Mouse (Mus musculus): ENCODE measurements around the gene Dhx57. TPM values are rescaled to one million over a fixed set of nuclear protein-coding genes. Genes with fewer than 3 reads are reported as not detected.
"Not testable (repeated sequence)": the region's sequence is repeated elsewhere in the genome, so short reads cannot be mapped to it uniquely, and the experiment has no call there.

Gene Dhx57
- total RNA-seq, 2 experiments from 2014 or later = 41.8 to 41.9 TPM

DNA sequence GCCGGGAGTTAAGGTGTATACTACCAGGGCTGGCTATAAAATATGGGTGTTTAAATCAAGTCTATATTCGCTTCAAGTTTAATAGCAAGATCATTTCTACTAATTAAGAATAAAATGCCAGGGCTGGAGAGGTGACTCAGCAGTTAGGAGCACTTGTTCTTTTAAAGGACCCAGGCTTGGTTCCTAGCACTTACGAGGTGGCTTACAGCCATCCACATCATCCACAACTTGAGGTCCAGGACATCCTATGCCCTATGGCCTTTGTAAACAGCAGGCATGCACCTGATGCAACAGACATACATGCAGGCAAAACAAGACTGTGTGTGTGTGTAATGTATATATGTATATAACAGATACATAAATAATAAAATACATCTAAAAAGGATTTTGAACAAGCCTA lies 22.1 kb downstream of the Dhx57 start:
- intact Hi-C loops (cut with DNase I) = no loop called here

DNA sequence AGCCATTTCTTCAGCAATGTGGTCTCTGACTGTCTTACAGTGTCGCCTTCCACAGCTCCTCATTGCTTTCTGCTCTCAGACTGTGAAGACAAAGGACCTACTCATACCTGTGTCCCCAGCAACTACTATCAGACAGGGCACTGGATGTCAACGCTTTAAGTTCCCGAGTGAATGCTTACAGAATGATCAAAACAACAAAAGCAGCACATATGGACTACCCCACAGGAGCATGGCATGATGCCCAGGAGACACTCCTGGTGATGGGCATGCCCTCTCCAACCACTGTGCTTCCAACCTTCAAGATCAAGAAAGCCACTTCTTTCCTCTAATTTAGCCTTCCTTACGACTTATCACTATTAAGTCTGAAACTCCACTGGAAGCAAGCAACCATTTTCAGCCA lies 23.2 kb downstream of the Dhx57 start:
- intact Hi-C loops (cut with DNase I) = no loop called here
- DNase-seq (ENCODE audit: low spot score in 2 of 2) = no peak

More for the DNA sequence above, 22.1 kb downstream of the Dhx57 start:
- DNase-seq (ENCODE audit: low spot score in 2 of 2) = no peak

DNA sequence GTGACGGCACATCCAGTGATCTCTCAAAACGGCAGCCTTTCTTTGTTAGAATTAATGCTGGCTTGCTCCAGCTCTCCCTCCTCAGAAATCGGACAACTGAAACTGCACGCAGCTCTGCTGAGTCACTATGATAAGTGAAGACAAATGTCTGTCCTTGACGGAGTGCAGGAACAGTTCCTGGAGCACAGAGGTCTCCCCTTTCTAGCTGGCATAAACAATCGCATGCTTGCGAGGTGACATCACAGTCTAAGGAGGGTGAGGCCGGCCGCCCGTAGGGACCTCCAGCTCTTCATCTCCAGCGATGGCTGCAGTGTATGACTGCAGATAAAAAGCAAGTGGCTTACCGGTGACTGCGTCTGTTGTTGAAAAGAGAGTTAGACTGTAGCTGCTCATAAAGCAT lies 35.1 kb downstream of the Dhx57 start:
- intact Hi-C loops (cut with DNase I) = no loop called here
- no peak for DNase-seq (ENCODE audit: low spot score in 2 of 2)

DNA sequence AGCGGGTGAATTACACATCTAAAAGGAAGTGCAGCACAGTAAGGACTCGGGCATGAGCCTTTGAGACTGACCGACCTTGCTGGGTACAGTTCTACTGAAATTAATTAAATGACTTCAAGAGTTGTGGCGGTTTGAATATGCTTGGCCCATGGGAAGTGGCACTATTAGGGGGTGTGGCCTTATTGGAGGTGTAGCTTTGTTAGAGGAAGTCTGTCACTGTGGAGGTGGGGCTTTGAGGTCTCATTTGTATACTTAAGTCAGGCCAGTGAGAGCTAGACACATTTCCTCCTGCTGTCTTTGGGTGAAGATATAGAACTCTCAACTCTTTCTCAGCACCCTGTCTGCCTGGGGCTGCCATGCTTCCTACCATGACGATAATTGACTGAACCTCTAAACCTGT lies 35.9 kb downstream of the Dhx57 start:
- intact Hi-C loops (cut with DNase I) = no loop called here
- DNase-seq (ENCODE audit: low spot score in 2 of 2) = no peak

DNA sequence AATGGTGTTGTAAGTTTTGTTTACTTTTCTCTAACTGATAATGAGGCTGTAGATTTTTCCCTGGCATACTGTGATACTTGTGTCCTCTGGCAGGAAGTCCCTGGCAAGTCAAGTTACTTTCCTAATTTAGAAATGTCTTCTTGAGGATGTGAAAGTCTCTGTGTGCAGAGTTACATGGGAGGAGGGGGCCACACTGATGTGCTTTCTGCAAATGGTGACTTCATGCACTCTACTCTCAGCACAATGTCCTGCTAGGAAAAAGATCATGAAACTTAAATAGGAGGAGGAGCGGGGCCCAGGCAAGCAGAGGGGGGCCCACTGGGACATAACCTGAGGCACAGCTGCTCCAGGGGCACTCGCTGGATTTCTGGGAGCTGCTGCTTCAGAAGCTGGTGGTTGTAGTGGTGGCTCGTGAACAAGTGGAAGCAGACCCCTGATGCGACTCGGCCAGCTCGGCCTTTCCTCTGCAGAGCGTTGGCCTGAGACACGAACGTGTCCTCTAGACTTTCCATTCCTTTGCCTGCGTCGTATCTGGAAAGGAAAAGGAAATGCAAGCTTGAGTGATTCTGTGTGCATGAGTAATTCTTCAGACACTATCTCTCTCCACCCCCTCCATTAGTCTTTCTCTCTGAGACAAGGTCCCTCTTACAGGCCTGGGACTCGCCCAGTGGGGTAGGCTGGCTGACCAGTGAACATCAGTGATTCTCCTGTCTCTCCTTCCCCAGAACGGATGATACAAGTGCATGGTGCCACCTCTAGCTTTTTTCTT lies 37.3 kb downstream of the Dhx57 start:
- intact Hi-C loops (cut with DNase I) = no loop called here
- no peak for DNase-seq (ENCODE audit: low spot score in 2 of 2)

DNA sequence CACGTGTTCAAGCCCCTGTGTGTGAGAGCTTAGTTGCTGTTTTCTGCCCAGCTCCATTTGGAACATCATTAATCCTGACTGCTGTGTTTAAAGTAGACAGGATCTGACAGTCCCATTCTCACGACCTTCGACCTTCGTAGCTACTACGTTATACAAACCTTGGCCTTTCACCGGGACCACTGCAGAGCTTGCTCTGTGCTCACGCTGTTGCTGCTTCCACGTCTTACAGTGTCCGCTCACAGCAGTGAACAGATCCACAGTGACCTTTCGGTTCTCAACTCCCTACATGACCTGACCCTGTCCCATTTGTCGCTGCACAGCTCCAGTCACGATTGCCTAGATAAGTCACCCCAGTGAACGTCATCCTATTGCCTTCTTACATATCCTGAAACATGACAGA lies 47.2 kb downstream of the Dhx57 start:
- no peak for DNase-seq (ENCODE audit: low spot score in 2 of 2)
- intact Hi-C loops (cut with DNase I) = no loop called here

DNA sequence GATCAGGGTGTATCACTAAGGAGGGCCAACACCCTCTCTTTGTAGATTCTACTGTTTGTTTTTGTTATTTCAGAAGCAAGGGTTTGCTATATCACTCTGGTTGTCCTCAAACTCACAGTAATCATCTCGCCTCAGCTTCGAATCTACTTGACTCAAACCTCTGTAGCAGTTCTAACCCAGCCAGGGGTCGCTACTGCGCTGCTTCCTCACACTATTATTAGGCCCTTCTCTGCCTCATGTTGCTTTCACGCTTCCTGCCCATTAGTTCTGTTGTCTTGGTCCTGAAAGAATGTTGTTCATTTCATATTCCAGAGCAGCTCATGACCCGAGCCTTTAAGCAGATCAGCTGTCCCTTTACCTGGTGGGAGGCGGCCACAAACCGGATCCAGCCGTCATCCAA lies 48.7 kb downstream of the Dhx57 start:
- intact Hi-C loops (cut with DNase I) = no loop called here

DNA sequence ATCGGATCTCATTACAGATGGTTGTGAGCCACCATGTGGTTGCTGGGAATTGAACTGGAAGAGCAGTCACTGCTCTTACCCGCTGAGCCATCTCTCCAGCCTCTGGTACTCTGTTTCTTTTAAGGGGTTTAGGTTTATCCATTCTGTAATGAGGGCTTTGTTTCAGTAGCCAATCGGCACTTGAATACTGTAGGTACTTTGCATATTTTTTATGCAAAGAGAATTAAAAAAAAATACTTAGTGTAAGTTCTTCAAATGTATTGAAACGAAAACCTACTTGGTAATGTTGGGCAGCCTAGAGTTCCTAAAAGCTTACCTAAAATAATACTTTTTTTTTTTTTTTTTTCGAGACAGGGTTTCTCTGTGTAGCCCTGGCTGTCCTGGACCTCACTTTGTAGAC lies 52.8 kb downstream of the Dhx57 start:
- intact Hi-C loops (cut with DNase I) = no loop called here
- DNase-seq (ENCODE audit: low spot score in 2 of 2) = no peak

More for the DNA sequence above, 48.7 kb downstream of the Dhx57 start:
- no peak for DNase-seq (ENCODE audit: low spot score in 2 of 2)

DNA sequence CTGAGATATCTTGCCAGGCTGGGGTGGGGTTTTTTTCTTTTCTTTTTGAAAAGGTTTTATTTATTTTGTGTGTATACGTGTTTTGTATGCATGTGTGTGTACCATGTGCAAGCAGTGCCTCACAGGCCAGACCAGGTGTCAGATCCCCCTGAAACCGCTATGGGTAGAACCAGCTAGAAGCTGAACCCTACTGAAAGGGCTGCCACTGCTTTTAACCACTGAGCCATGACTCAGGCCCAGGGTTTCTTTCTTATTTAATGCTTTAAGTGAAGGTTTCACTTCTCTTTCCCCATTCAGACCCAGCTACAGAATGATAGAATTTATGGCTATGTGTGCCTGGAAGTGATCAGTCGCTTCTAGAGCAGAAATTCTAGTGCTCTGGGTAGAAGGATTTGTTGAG lies 53.5 kb downstream of the Dhx57 start:
- intact Hi-C loops (cut with DNase I) = no loop called here
- no peak for DNase-seq (ENCODE audit: low spot score in 2 of 2)

DNA sequence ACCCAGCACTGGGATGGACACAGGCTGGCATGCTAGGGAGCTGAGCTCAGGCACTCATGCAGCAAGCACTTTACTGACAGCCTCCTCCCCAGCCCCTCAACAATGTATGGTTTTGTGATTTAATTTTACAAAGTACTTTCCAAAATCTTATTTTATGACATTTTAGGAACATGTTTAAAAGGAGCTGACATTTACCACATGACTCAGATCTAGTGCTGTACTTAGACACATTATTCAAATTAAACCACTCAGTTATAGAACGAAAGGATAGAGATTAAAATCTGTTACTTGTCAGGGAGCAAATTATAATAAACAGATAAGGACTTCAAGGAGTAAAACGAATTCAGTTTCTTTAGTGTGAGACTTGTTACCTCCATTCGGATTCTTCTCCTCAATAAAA lies 54.8 kb downstream of the Dhx57 start:
- intact Hi-C loops (cut with DNase I) = no loop called here
- peak in 1 of 2 experiments; percentile 48 for DNase-seq (ENCODE audit: low spot score in 2 of 2)

DNA sequence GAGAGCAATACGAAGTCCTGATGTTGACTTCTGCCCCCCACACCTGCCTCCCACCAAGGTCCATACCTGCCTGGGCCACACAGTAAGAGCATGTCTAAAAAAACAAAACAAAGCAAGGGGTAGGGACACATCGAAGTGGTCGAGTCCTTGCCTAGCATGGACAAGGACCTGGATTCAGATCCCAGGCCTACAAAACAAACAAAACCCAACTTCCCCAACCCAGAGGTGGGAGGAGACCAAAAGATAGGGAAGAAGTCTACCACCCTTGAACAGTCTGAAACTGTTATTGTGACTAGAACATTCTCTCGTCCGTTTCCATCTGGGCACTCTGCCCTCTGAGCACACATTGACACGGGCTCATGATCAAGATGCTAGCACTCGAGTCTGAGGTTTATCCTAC lies 55.9 kb downstream of the Dhx57 start:
- intact Hi-C loops (cut with DNase I) = no loop called here

DNA sequence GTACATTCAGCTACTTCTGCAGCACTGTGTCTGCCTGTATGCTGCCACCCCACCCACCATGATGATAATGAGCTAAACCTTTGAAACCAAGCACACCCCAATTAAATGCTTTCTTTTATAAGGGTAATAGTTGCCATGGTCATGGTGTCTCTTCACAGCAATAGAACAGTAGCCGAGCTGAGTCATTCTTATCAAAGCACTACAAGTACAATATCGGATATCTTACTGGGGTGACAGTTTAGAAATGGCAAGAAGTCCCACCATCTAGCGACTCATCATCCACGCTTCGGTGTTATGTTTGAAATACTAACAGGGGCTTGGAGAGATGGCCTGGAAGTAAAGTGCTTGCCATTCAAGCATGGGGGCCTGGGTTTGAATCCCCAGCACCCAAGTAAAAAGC lies 56.4 kb downstream of the Dhx57 start:
- DNase-seq (ENCODE audit: low spot score in 2 of 2) = no peak
- intact Hi-C loops (cut with DNase I) = no loop called here

More for the DNA sequence above, 55.9 kb downstream of the Dhx57 start:
- DNase-seq (ENCODE audit: low spot score in 2 of 2) = no peak

DNA sequence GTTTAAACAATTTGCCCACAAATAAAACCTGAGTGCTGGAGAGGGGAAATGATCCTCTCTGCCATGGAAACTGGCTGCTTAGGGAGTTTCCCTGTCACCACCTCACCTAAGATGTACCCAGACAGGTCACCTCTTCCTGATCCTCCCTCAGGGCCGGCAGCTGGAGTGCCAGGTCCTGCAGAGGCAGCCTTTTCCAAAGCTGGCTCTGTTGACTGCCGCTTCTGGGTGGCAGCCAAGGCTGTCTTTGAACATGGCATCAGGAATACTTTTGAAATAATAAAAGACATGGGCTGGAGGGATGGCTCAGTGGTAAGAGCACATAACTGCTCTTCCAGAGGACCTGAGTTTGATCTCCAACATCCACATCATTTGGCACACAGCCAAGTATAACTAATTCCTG lies 60.9 kb downstream of the Dhx57 start:
- DNase-seq (ENCODE audit: low spot score in 2 of 2) = no peak

DNA sequence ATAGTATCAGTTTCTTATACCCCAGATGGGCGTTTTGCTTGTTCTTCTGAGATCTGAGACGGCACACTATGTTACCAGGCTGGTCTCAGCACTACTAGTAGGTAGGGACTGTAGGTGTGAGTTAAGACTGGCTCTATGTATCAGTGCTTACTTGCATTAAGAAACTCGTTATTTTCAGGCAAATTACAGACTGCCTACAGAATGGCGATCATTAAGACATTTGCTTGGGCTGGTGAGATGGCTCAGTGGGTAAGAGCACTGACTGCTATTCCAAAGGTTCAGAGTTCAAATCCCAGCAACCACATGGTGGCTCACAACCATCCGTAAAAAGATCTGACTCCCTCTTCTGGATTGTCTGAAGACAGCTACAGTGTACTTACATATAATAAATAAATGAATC lies 65.1 kb downstream of the Dhx57 start:
- intact Hi-C loops (cut with DNase I) = loop anchor here (2.0 kb wide), 1 partner anchor 18 kb away; the partner anchor contains the start of genes Srsf7 and Ttc39d
- DNase-seq (ENCODE audit: low spot score in 2 of 2) = not testable (repeated sequence)

More for the DNA sequence above, 60.9 kb downstream of the Dhx57 start:
- intact Hi-C loops (cut with DNase I) = no loop called here

DNA sequence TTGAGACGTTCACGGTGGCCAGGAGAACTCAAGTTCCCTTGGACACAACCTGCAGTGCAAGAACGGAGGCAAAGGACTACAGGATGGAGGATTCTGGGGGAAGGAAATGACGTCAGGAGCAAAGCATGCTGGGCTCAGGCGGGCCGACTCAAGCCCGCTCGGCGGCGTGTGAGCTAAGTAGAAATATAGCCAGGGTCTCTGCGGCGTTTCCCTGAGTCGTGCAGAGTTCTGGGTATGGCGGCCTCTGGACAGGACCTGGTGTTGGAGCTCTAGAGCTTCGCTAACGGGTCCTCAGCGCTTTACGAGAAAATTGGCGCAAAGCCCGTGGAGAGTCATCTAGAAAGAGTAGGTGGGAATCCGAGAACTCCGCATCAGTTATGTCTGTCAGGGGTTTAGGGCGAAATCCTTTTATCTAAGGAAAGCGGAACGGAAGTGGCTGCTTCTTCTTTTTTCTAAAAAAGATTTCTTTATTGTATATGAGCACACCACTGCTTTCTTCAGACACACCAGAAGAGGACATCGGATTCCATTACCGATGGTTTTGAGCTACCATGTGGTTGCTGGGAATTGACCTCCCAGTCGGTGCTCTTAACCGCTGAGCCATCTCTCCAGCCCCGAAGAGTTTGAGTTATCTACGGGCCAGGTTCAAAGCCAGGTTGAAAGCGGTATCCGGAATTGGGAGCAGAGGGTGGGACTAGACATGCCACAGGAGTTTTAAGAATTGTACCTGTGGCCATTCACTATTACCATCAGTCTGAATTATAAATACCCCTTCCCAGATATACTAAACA lies 65.8 kb downstream of the Dhx57 start, which contains the start of gene Gemin6:
Gene Gemin6, plus strand, starts transcription at position 116 of the 791 bp plus-strand sequence.
- DNase-seq (ENCODE audit: low spot score in 2 of 2) = peak; percentile 89 to 95
- intact Hi-C loops (cut with DNase I) = loop anchor here (2.0 kb wide), 1 partner anchor 18 kb away; the partner anchor contains the start of genes Srsf7 and Ttc39d

DNA sequence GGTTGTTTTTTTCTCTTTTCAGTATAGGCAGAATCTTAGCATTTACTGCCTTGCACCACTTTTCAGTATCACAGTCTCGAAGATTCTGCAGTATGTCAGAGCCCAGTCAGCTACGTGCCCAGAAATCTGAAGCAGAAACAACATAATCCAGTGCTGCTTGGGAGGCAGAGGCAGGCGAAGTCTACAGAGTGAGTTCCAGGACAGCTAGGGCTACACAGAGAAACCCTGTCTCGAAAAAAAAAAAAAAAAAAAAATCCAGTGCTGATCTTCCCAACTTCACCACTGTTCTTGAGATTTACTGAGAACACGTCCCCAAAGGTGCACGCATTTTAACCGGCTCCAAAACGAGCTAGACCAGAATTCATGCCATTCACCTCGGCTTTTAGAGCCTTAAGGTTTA lies 66.4 kb downstream of the Dhx57 start:
- DNase-seq (ENCODE audit: low spot score in 2 of 2) = no peak
- intact Hi-C loops (cut with DNase I) = loop anchor here (2.0 kb wide), 1 partner anchor 17 kb away; the partner anchor contains the start of genes Srsf7 and Ttc39d

DNA sequence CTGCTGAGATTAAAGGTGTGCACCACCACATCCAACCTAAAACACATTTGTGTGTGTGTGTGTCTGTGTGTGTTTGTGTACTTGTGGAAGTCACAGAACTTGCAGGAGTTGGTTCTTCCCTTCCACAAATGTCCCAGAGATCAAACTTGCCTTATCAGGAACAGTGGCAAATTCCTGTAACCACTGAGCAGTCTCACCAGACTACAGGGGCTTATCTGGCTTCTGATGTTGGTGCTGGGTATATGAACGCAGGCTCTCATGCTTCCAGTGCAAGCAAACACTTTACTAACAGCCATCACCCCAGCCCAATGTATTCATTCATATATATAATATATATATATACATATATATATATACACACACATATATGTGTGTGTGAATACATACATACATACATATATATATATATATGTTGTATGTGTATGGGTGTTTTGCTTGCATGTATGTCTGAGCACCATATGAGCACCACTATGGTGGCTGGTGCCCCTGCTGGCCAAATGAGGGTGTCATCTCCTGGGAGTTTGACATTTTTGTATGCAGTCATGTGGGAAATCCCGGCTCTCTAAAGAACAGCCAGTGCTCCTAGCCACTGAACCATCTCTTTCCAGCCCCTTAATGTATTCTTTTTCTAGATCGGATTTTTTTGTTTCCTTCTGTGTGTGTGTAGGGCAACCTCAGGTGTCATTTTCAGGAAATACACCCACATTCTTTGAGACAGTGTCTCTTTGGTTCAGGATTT lies 68.2 kb downstream of the Dhx57 start:
- intact Hi-C loops (cut with DNase I) = no loop called here
- no peak for DNase-seq (ENCODE audit: low spot score in 2 of 2)

DNA sequence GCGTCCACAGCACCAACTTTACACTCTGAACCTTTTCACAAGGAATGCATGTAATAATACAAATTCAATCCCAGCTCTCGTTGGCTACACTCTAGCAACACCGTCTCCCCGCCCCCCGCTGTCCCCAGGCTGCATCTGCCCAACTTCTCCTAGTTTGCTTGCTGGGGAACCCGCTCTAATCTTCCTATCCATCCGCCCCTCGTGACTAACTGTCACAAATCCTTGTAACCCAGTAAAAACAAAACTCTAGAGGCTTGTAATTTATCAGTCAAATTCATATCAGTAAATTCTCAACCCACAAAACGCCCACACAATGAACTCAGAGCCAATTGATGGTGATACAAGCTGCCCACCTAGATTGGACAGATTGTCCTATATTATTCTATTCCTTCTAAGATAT lies 69.1 kb downstream of the Dhx57 start:
- intact Hi-C loops (cut with DNase I) = no loop called here
- DNase-seq (ENCODE audit: low spot score in 2 of 2) = no peak

DNA sequence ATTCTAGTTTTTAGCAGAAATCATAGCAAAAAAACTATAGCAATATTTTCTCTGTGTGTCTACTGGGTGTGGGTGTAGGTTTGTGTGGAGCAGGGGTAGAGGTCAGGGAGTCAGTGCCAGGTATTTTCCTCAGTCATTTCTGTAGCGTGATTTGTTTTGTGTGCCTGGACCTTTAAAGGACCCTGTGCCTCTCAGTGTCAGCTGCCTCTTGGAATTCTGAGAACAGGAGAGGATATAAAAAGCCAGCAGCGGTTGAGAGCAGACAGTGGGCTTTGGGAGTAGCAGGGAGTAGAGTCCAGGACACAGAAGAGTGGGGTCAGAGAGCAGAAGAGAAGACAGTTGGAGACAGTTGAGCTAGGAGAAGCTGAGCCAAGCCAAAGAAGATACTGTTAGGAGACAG lies 70.1 kb downstream of the Dhx57 start:
- intact Hi-C loops (cut with DNase I) = no loop called here

DNA sequence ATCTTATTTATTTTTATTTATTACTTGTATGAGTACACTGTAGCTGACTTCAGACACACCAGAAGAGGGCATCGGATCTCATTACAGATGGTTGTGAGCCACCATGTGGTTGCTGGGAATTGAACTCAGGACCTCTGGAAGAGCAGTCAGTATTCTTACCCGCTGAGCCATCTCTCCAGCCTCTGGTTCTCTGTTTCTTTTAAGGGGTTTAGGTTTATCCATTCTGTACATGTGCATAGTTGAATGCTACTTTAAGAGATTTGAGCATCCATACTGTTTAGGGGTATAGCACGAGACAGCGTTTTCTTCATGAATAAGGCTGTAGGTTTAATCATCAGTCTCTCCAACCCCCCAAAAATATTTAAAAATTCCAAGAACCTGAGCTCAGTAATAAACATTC lies 76.3 kb downstream of the Dhx57 start:
- DNase-seq (ENCODE audit: low spot score in 2 of 2); intact Hi-C loops (cut with DNase I): not testable (repeated sequence)

More for the DNA sequence above, 70.1 kb downstream of the Dhx57 start:
- no peak for DNase-seq (ENCODE audit: low spot score in 2 of 2)

Measured in left cerebral cortex, postnatal 25 days (tissue).